In the genomic region with DNA sequence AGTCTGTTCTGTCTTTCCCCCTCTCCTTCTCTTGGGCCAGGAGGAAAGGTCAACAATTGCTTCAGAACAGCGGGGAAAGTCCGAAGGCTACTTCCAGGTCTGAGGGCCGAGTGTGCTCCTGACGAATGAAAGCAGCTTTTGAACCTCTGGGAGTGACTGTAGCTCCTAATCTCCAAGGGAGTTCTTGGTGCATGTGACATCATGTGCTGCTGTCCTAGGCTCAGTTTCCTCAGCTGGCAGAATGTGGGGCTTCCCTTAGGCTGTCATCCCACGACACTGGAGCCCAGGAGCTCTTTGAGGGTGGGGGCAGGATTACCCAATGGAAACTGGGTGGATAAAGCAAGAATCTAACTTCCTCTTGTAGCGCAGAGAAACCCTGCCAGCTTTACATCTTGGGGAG, we compare ENCODE assay signal across 11 mouse cellular contexts. TPM values are rescaled to one million over a fixed set of nuclear protein-coding genes. Genes with fewer than 3 reads are reported as not detected.
DNase-seq lines count a peak whose midpoint lies in the region; ATAC-seq and TF ChIP-seq lines count a peak whose summit lies in the region.
"Had no signal": no experiment of that assay in that cellular context is flagged by ENCODE, and none has a peak within 500 bp of the region (broad histone marks: within the 10 kb centered on the region; RNA-seq: fewer than 3 reads in every experiment).

Gene Ubash3b, minus strand, starts transcription at position 285 of the 400 bp plus-strand sequence.

- no peaks in the 10 kb centered on the region for H3K9me3 ChIP-seq in kidney, embryonic 15.5 days (replicated peaks)
- no peaks in the 10 kb centered on the region for H3K9me3 ChIP-seq in hindbrain, embryonic 14.5 days (ENCODE audit: control insufficient read depth, low read length)
- H3K9me3 ChIP-seq: heart, embryonic 15.5 days had no signal

- H3K4me3 ChIP-seq in kidney, embryonic 15.5 days (replicated peaks), result no peak within 1 kb of the TSS
- no peak within 1 kb of the TSS for H3K4me3 ChIP-seq in hindbrain, embryonic 14.5 days (replicated peaks; ENCODE audit: low read length)
- H3K4me3 ChIP-seq: heart, embryonic 15.5 days; myocyte had no signal

- H3K9ac ChIP-seq in kidney, embryonic 15.5 days, result no peak within 1 kb of the TSS
- H3K9ac ChIP-seq in hindbrain, embryonic 14.5 days, result no peak within 1 kb of the TSS
- H3K9ac ChIP-seq: heart, embryonic 15.5 days had no signal

- ATAC-seq in kidney, embryonic 15.5 days (replicated peaks; ENCODE audit: low FRiP score), result no peak
- no peak for ATAC-seq in hindbrain, embryonic 14.5 days (ENCODE audit: low FRiP score)
- peak; percentile 68 for ATAC-seq in megakaryocyte, adult 5-6 weeks (ENCODE audit: poor library complexity, severe bottlenecking)

- peaks cover 14% of the 10 kb centered on the region for H3K4me1 ChIP-seq in kidney, embryonic 15.5 days
- H3K4me1 ChIP-seq in hindbrain, embryonic 14.5 days (replicated peaks; ENCODE audit: control insufficient read depth, insufficient read depth, low read length), result peaks cover 6% of the 10 kb centered on the region; the same call in 1 of the 2 replicates

- TF ChIP-seq POLR2A in brain, embryonic 14.5 days (IDR thresholded peaks at IDR 0.05; ENCODE audit: borderline replicate concordance, extremely low read depth, insufficient read depth, insufficient read length, poor library complexity, severe bottlenecking), result no peak

- no peak within 1 kb of the TSS for H3K4me2 ChIP-seq in kidney, embryonic 15.5 days
- no peak within 1 kb of the TSS for H3K4me2 ChIP-seq in hindbrain, embryonic 14.5 days (replicated peaks)
- H3K4me2 ChIP-seq: heart, embryonic 15.5 days had no signal

- no peaks in the 10 kb centered on the region for H3K36me3 ChIP-seq in kidney, embryonic 15.5 days
- H3K36me3 ChIP-seq in hindbrain, embryonic 14.5 days (replicated peaks; ENCODE audit: control insufficient read depth, insufficient read depth), result no peaks in the 10 kb centered on the region
- H3K36me3 ChIP-seq: heart, embryonic 15.5 days had no signal

- WGBS in kidney, embryonic 15.5 days, result 76% methylated on average over 6 of the region's 6 CpGs
- WGBS in hindbrain, embryonic 14.5 days, result 86% methylated on average over 6 of the region's 6 CpGs

- H3K27me3 ChIP-seq in kidney, embryonic 15.5 days, result peaks cover 10% of the 10 kb centered on the region
- no peaks in the 10 kb centered on the region for H3K27me3 ChIP-seq in hindbrain, embryonic 14.5 days (ENCODE audit: control insufficient read depth, insufficient read depth, low read length)
- H3K27me3 ChIP-seq: heart, embryonic 15.5 days had no signal

- H3K27ac ChIP-seq in kidney, embryonic 15.5 days, result no peak within 1 kb of the TSS
- H3K27ac ChIP-seq in hindbrain, embryonic 14.5 days, result no peak within 1 kb of the TSS
- H3K27ac ChIP-seq: heart, embryonic 15.5 days had no signal

- DNase-seq in kidney, adult 8-10 months, result peak; percentile 39 to 57
- DNase-seq in brain, embryonic 14.5 days (ENCODE audit: low read depth), result no peak
- no peak for DNase-seq in hindbrain, embryonic 14.5 days (ENCODE audit: low spot score)
- no peak for DNase-seq in adrenal gland, postnatal 36 days
- DNase-seq in cerebellum, adult 9-10 months, result no peak
- DNase-seq in thymus, adult 18-20 months, result no peak
- DNase-seq: cerebellum, postnatal 10 days had no signal

- no peak for TF ChIP-seq CTCF in brain, embryonic 14.5 days (IDR thresholded peaks at IDR 0.05; ENCODE audit: borderline replicate concordance, extremely low read depth, insufficient read depth, insufficient read length)

RNA-seq across cellular contexts. Expression of gene Ubash3b, which starts in this region (rescaled TPM):
- polyA plus RNA-seq in kidney, embryonic 15.5 days (2015; fragmentation: Nextera tagmentation; extraction: Ambion mirVana), result 8.1 and 8.7 TPM in 2 replicates
- 13.1 and 16.3 TPM in 2 replicates for polyA plus RNA-seq in brain, embryonic 14.5 days (2012; rRNA removed)
- 27.6 and 32.1 TPM in 2 replicates for polyA plus RNA-seq in hindbrain, embryonic 14.5 days (2014; fragmentation: Nextera tagmentation; extraction: Ambion mirVana)
- total RNA-seq in megakaryocyte, adult 5-6 weeks (2015), result 21.6 and 26.5 TPM in 2 replicates
- 14.8 and 15.1 TPM in 2 replicates for total RNA-seq in megakaryocyte, adult 5-6 weeks (2017)
- total RNA-seq in adrenal gland, postnatal 36 days (2021), result 1 to 10 TPM; 1.8 to 2.3 TPM

Comparison
In these comparisons a context has a peak if more than half of its experiments do, and no peak if none do; other contexts are left out.
1. RNA of gene Ubash3b (total RNA-seq): 14.8 to 26.5 TPM in megakaryocyte, adult 5-6 weeks; 1.8 to 2.3 TPM in adrenal gland, postnatal 36 days; every median in the first group is over 4 times any median in the second.
2. DNase-seq: peak in kidney, adult 8-10 months (2 of 2); none in brain, embryonic 14.5 days (single experiment), hindbrain, embryonic 14.5 days (single experiment), adrenal gland, postnatal 36 days (0 of 2), cerebellum, adult 9-10 months (single experiment) and thymus, adult 18-20 months (0 of 2).